Mouse (Mus musculus): ENCODE results near the gene Ada. TPM values are rescaled to one million over a fixed set of nuclear protein-coding genes. Genes with fewer than 3 reads are reported as not detected.

Ada gene
- total and polyA plus RNA-seq, 2 experiments from 2014 or later, result 2.2 to 3.2 TPM

DNA sequence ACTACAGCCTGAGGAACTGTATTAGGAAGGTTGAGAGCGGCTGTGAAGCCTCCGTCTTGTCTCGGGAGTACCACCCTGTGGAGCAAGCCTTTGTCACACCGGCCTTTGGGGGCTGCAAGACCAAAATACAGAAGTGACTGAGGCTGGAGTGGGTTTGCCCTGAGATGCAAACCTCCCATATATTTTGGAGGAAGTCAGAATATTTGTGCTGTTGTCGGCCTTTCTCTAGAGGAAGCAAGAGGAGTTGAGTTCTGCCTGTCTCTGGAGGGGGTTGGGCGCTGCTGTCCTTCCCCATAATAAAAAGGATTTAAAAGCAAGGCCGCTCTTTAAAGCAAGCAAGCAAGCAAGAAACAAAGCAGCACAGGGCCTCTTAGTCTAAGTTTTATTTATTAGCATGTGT, 11.4 kb upstream of the Ada start:
- H3K27me3 ChIP-seq (ENCODE audit: insufficient read depth, low read length), result no peaks in the 10 kb centered on the region
- H3K9me3 ChIP-seq (ENCODE audit: low read length), result no peaks in the 10 kb centered on the region
- peaks cover 1% of the 10 kb centered on the region; the same call in 1 of the 2 replicates for H3K4me1 ChIP-seq (ENCODE audit: insufficient read depth, low read length)
- no peaks in the 10 kb centered on the region for H3K36me3 ChIP-seq (ENCODE audit: insufficient read depth, low read length)
- DNase-seq (ENCODE audit: low spot score) (no peak), ATAC-seq (no peak)
- H3K9ac ChIP-seq (replicated peaks; ENCODE audit: low read length), result no peak overlapping the region
- no peak overlapping the region for H3K27ac ChIP-seq
- H3K4me3 ChIP-seq (ENCODE audit: low read length), result no peak overlapping the region
- WGBS, result 83% methylated on average over 7 of the region's 7 CpGs
- no peak overlapping the region for H3K4me2 ChIP-seq (ENCODE audit: low read depth, low read length)
- no peak for TF ChIP-seq CTCF (IDR thresholded peaks at IDR 0.05; ENCODE audit: low read depth)

DNA sequence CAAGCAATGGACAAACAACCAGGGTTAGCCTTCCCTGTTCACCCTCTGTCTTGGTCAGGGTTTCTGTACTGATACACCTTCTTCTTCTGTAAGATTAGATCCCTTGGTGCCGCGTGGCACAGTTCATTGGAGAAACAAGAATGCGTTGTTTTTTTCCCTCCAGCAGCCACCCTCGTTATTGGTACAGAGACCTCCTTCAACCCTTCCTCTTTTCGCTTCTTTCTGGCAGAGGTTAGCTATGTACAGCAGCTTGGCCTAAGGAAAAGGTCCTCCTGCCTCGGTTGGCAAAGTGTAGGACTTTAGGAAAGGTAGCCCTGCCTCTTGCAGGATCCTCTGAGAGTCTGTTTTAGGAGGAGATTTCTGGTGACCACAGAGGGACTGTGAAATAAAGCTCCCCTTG, 10.6 kb upstream of the Ada start:
- ATAC-seq, result no peak
- WGBS, result 86% methylated on average over 6 of the region's 6 CpGs
- no peaks in the 10 kb centered on the region for H3K27me3 ChIP-seq (ENCODE audit: insufficient read depth, low read length)

DNA sequence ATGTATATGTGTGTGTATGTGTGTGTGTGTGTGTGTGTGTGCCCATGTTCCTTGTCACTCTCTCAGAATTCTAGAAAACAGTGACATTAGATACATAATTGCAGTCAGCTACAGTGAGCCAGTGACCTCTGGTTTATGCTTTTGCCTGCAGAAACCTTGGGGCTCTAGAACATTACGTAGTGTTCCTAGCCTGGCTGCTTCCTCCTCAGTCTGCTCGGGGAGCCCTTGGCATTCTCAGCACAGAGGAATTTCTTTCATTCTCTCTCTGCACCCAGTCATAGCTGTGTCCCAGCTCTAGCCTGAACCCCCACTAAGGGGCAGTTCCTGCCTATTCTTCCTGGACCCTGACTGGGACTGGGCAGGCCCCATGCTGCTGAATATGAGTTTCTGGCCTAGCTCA, 8.1 kb upstream of the Ada start:
- DNase-seq (ENCODE audit: low spot score) (no peak), ATAC-seq (no peak)
- TF ChIP-seq CTCF (IDR thresholded peaks at IDR 0.05; ENCODE audit: low read depth), result no peak
- H3K4me3 ChIP-seq (ENCODE audit: low read length), result no peak overlapping the region
- H3K27ac ChIP-seq, result no peak overlapping the region
- WGBS, result 71% methylated on average over 2 of the region's 2 CpGs
- no peaks in the 10 kb centered on the region for H3K9me3 ChIP-seq (ENCODE audit: low read length)
- H3K36me3 ChIP-seq (ENCODE audit: insufficient read depth, low read length), result no peaks in the 10 kb centered on the region
- no peak overlapping the region for H3K9ac ChIP-seq (replicated peaks; ENCODE audit: low read length)
- peaks cover 4% of the 10 kb centered on the region; the same call in 1 of the 2 replicates for H3K4me1 ChIP-seq (ENCODE audit: insufficient read depth, low read length)
- H3K27me3 ChIP-seq (ENCODE audit: insufficient read depth, low read length), result no peaks in the 10 kb centered on the region
- H3K4me2 ChIP-seq (ENCODE audit: low read depth, low read length), result no peak overlapping the region

More for the DNA sequence above, 10.6 kb upstream of the Ada start:
- no peak for DNase-seq (ENCODE audit: low spot score)
- Histone ChIP-seq H3K9ac (replicated peaks; ENCODE audit: low read length) (no peak overlapping the region), H3K4me3 (ENCODE audit: low read length) (no peak overlapping the region), H3K27ac (no peak overlapping the region), H3K9me3 (ENCODE audit: low read length) (no peaks in the 10 kb centered on the region), H3K4me1 (ENCODE audit: insufficient read depth, low read length) (peaks cover 4% of the 10 kb centered on the region; the same call in 1 of the 2 replicates), H3K36me3 (ENCODE audit: insufficient read depth, low read length) (no peaks in the 10 kb centered on the region), H3K4me2 (ENCODE audit: low read depth, low read length) (no peak overlapping the region)
- no peak for TF ChIP-seq CTCF (IDR thresholded peaks at IDR 0.05; ENCODE audit: low read depth)

DNA sequence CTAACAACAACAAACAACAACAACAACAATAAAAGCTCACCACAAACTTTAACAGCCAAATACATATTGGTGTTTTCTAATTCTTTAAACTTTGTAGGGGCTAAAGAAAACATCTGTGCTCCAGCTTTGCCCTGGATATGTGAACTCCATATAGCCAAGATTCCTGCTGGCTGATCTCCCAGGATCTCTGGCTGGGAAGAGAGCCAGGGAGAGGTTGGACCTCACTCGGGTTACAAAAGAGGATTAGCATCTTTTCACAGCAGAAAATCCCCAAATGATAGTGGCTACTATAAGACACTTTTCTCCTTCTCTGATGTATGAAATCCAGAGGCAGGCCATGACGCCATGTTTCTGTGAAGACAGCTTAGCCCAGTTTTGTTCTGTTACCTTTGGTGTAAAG, 6.7 kb upstream of the Ada start:
- Histone ChIP-seq H3K27ac (no peak overlapping the region), H3K9ac (replicated peaks; ENCODE audit: low read length) (no peak overlapping the region), H3K9me3 (ENCODE audit: low read length) (no peaks in the 10 kb centered on the region), H3K4me3 (ENCODE audit: low read length) (no peak overlapping the region), H3K4me2 (ENCODE audit: low read depth, low read length) (no peak overlapping the region), H3K36me3 (ENCODE audit: insufficient read depth, low read length) (no peaks in the 10 kb centered on the region), H3K4me1 (ENCODE audit: insufficient read depth, low read length) (peaks cover 4% of the 10 kb centered on the region; the same call in 1 of the 2 replicates), H3K27me3 (ENCODE audit: insufficient read depth, low read length) (no peaks in the 10 kb centered on the region)
- DNase-seq (ENCODE audit: low spot score) (peak; percentile 64), ATAC-seq (no peak)
- WGBS, result 25% methylated on average over 2 of the region's 2 CpGs
- TF ChIP-seq CTCF (IDR thresholded peaks at IDR 0.05; ENCODE audit: low read depth), result no peak

DNA sequence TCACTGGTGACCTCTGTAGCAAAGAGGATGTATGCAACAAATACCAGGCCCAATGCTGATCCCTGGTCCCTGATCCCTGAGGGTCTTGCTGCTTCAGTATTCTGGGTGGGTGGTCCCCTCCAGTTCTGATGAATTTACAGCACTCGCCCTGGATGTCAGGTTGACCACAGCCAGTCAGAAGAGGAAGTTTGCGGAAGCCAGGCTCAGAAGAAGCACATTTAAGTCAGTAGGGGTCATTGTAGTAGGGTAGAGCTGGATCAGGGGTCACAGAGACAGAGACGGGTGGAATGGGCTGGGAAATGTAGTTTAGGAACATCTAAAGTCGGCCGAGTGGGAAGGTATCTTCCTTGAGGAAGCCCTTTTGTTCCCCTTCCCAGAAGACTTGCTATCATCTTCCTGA, 4.2 kb upstream of the Ada start:
- 82% methylated on average over 5 of the region's 5 CpGs for WGBS
- TF ChIP-seq CTCF (IDR thresholded peaks at IDR 0.05; ENCODE audit: low read depth), result no peak
- Histone ChIP-seq H3K9me3 (ENCODE audit: low read length) (no peaks in the 10 kb centered on the region), H3K4me3 (ENCODE audit: low read length) (no peak overlapping the region), H3K4me1 (ENCODE audit: insufficient read depth, low read length) (peaks cover 11% of the 10 kb centered on the region), H3K27me3 (ENCODE audit: insufficient read depth, low read length) (no peaks in the 10 kb centered on the region), H3K9ac (replicated peaks; ENCODE audit: low read length) (no peak overlapping the region), H3K27ac (no peak overlapping the region), H3K4me2 (ENCODE audit: low read depth, low read length) (no peak overlapping the region), H3K36me3 (ENCODE audit: insufficient read depth, low read length) (no peaks in the 10 kb centered on the region)
- no peak for DNase-seq (ENCODE audit: low spot score)
- no peak for ATAC-seq

DNA sequence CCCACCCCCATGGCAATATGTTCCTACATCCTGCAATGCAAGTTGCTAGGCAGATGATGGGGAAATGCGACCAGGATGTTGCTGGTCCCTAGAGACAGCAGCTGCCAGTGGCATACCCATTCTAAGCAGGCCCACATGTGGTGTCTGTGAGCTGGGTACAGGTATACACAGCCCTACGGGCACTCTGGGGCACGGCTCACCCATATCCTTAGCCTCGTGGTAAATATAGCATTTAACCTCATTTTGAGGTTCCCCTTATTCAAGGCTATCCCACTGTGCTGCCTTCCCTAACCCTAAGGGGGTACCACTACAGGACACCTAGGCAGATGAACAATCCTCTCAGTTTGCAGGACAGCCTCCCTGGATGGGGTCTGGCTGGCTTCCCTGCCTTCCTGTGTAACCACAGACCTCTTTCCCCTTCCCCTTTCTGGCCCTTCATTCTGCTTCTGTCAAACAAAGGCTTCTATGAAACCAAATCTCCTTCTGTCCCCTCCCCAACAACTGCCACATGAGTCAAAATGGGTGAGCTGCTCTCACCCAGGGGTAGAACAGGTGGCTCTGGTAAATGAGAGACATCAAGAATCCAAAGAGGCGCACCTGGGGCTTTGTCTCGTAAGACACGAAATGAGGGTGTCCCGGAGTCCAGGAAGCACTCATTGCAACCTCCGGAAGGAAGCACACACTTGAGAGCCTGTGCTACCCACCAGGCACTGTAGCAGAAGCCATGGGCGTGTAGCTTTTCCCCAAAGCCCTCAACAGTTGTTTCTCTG, 5.1 kb downstream of the Ada start:
- H3K36me3 ChIP-seq (ENCODE audit: insufficient read depth, low read length), result no peaks in the 10 kb centered on the region
- no peak overlapping the region for H3K4me3 ChIP-seq (ENCODE audit: low read length)
- peaks cover 4% of the 10 kb centered on the region; the same call in 1 of the 2 replicates for H3K27me3 ChIP-seq (ENCODE audit: insufficient read depth, low read length)
- peaks cover 5% of the 10 kb centered on the region; the same call in 1 of the 2 replicates for H3K4me1 ChIP-seq (ENCODE audit: insufficient read depth, low read length)
- H3K4me2 ChIP-seq (ENCODE audit: low read depth, low read length), result no peak overlapping the region
- no peak overlapping the region for H3K27ac ChIP-seq
- DNase-seq (ENCODE audit: low spot score) (no peak), ATAC-seq (no peak)
- TF ChIP-seq CTCF (IDR thresholded peaks at IDR 0.05; ENCODE audit: low read depth), result no peak
- no peaks in the 10 kb centered on the region for H3K9me3 ChIP-seq (ENCODE audit: low read length)
- WGBS, result 88% methylated on average over 10 of the region's 10 CpGs
- no peak overlapping the region for H3K9ac ChIP-seq (replicated peaks; ENCODE audit: low read length)

DNA sequence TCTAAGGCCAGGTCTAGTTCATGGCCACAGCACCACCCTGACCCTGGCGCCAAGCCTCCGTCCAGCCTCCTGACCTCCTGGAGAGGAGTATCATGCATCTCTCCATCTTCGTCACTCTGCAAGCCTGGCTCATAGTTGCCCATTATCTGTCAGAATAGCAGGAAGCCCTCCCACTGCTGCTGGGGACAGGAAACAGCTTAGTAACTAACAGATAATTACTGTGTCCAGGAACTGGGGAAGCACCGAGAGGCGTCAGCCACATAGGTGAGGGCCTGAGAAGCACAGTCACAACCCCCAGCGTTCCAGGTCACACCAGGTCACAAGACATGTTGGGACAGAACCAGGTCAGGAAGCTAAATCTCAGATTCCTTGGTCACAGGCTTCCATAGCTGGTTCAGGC, 6.7 kb downstream of the Ada start:
- Histone ChIP-seq H3K9me3 (ENCODE audit: low read length) (no peaks in the 10 kb centered on the region), H3K27me3 (ENCODE audit: insufficient read depth, low read length) (no peaks in the 10 kb centered on the region), H3K4me2 (ENCODE audit: low read depth, low read length) (no peak overlapping the region), H3K9ac (replicated peaks; ENCODE audit: low read length) (no peak overlapping the region), H3K4me3 (ENCODE audit: low read length) (no peak overlapping the region), H3K4me1 (ENCODE audit: insufficient read depth, low read length) (no peaks in the 10 kb centered on the region), H3K27ac (no peak overlapping the region), H3K36me3 (ENCODE audit: insufficient read depth, low read length) (no peaks in the 10 kb centered on the region)
- WGBS, result 73% methylated on average over 6 of the region's 6 CpGs
- DNase-seq (ENCODE audit: low spot score) (no peak), ATAC-seq (no peak)
- TF ChIP-seq CTCF (IDR thresholded peaks at IDR 0.05; ENCODE audit: low read depth), result no peak
